Mouse (Mus musculus): ENCODE measurements at regions not wholly inside any gene's neighbourhood (a gene's known extent, or its start where the extent isn't known, plus 50 kb on each side); places are given as distances from the start of the nearest gene placed in this dataset.

GRCm38 (mm10) chr9:32933237-32934071 is 297.4 kb downstream of the Ets1 start:
- TF ChIP-seq GATA1 (IDR thresholded peaks at IDR 0.05; ENCODE audit: borderline replicate concordance, low read length), result no peak
- no peak for TF ChIP-seq FLI1 (IDR thresholded peaks at IDR 0.05; ENCODE audit: low read length)
